Mouse (Mus musculus) liver, adult 2 months (tissue): ENCODE data around the gene Ets1.

Experiments used
- CTCF ChIP-seq: fragments of 200-500 bp; IDR thresholded peaks from 2 replicates; pipeline ENCODE4 v1.5.1; 2011; ENCODE audit warnings: low read depth, low read length, control low read depth
- POLR2A ChIP-seq: fragments of 200-500 bp; IDR thresholded peaks from 2 replicates; pipeline ENCODE4 v1.6.1; 2011; ENCODE audit warnings: low read length, control low read depth; ENCODE audit not compliant: insufficient read depth; ENCODE audit errors: extremely low read depth

GRCm38 (mm10) chr9:32692944-32693343, 56.9 kb downstream of the Ets1 start:
- TF ChIP-seq CTCF = no peak
- TF ChIP-seq POLR2A = no peak
